Mouse (Mus musculus) erythroblast, embryonic 14.5 days (primary cell): ENCODE measurements around the gene Lama5.

Source experiments
- GATA1 ChIP-seq: IDR thresholded peaks from 2 replicates; pipeline ENCODE4 v1.6.1; 2012; ENCODE audit warnings: low read length, inconsistent platforms, mixed read lengths
- TAL1 ChIP-seq: IDR thresholded peaks from 3 replicates; pipeline ENCODE4 v1.6.1; 2012; ENCODE audit warnings: low read length, inconsistent platforms, mixed read lengths

DNA sequence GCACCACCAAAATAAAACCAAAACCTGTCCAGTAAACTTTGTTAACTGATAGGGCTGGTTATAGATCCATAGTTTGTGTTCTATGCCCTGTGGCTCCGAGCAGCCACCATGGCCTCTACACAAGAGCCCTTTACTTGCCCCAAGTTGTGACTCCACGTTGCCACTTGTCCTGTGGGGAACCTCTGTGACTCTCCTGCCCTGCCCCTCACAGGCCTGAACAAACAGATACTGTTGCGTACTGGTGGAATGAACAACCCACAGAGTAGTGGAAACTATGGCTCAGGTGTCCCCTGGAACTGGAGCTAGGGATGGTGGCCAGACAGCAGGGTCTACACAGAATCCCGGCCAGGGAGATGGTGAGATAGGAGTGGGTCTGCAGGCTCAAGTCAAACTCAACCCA lies 10.1 kb upstream of the Lama5 start:
- TF ChIP-seq GATA1 = no peak
- no peak for TF ChIP-seq TAL1
